Mouse (Mus musculus): Measurements from ENCODE around the gene Asrgl1. TPM values are rescaled to one million over a fixed set of nuclear protein-coding genes. Genes with fewer than 3 reads are reported as not detected.

Gene Asrgl1
- polyA plus RNA-seq, 1 experiment from 2014 or later, result 20.3 TPM

DNA sequence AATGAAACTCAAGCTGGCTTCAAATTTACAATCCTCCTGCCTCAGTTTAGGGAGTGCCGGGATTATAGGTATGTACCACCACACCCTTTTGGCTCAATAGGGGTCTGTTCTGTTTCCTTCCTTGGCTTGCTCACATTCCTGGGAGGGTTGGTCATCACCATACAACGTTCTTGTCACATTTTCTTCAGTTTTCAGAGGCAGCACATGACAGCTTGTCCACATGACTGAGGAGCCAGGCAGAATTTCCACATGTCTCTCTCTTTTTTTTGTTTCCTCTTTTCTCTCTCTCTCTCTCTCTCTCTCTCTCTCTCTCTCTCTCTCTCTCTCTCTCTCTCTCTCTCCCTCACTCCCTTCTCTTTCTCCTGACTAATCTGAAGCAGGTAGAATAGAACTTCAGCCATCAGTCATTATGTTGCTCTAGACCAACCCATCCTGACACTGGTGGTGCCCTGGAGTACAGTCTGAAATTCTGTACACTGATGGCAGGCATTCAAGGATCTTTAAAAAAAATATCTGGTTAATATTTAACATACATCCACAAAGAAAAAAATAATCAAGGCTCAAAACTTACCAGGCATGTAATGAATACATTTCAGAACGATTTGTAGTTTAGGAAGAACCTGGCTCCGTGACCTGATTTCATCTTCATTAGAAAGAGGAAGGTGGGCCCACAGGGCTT is 58.3 kb downstream of the Asrgl1 start:
- Histone ChIP-seq H3K9ac (no peak overlapping the region), H3K27me3 (replicated peaks) (no peaks in the 10 kb centered on the region), H3K4me2 (no peak overlapping the region), H3K9me3 (no peaks in the 10 kb centered on the region), H3K27ac (no peak overlapping the region), H3K36me3 (replicated peaks) (no peaks in the 10 kb centered on the region), H3K4me1 (no peaks in the 10 kb centered on the region), H3K4me3 (no peak overlapping the region)
- no peak for ATAC-seq (replicated peaks)
- 78% methylated on average over 4 of the region's 4 CpGs for WGBS

DNA sequence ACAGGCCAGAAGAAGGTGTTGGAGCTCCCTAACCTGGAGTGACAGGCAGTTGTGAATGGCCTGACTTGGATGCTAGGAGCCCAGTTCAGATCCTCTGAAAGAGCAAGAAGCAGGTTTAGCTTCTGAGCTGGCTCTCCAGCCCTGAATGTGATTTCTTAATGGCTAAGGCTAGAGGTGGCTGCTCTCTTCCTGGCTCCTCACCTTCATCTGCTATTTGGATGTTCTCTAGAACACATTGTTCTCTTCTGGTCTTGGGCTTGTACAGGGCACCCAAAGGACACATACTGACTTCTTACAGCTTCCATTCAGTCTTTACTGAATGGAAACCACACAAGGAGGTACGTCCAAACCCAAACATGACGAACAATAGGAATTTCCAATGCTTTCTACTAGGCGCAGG is 59.4 kb downstream of the Asrgl1 start:
- WGBS, result 88% methylated on average over 3 of the region's 3 CpGs
- ATAC-seq (replicated peaks), result no peak
- H3K9ac ChIP-seq, result no peak overlapping the region

DNA sequence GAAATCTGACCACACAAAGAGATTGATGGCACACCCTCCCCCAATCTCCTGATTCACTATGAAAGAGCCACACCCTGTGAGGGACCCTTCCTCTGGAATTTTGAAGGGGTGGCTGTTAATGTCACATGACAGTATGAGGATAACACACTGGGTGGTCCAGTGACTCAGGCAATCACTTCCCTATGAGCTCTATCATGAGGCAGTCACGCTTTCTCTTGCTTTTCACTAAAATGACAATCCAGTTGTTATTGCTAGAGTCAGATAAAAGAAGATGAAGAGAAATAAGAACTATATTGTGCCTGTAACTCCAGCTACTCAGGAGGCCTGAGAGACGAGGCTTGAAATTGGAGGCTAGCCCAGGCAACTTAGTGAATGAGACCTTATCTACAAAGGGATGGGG is 59.9 kb downstream of the Asrgl1 start:
- Histone ChIP-seq H3K4me3 (no peak overlapping the region), H3K4me1 (no peaks in the 10 kb centered on the region)
- 69% methylated on average over 2 of the region's 2 CpGs for WGBS

More for the DNA sequence above, 59.4 kb downstream of the Asrgl1 start:
- H3K9me3 ChIP-seq, result no peaks in the 10 kb centered on the region
- H3K27ac ChIP-seq, result no peak overlapping the region
- no peak overlapping the region for H3K4me3 ChIP-seq
- no peaks in the 10 kb centered on the region for H3K4me1 ChIP-seq
- H3K36me3 ChIP-seq (replicated peaks), result no peaks in the 10 kb centered on the region
- H3K4me2 ChIP-seq, result no peak overlapping the region
- H3K27me3 ChIP-seq (replicated peaks), result no peaks in the 10 kb centered on the region

DNA sequence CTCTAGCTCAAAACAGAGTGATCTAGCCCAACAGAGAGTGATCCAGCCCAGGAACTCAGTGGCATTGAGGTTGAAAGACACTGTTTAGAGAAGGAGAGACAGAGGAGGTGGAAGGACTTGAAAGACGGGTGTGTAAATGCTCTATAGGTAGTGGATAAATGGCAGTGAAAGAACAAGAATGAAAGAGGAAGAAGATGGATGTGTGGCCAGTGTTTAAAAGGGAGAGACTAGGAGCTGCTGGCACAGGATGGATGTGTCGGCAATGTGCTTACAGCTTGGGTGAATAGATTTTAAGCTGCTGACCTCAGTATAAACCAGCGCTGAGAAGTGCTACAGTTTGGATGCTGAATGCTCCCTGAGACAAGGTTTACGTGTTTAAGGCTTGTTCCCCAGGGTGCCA is 61.0 kb downstream of the Asrgl1 start:
- no peak for ATAC-seq (replicated peaks)

More for the DNA sequence above, 59.9 kb downstream of the Asrgl1 start:
- no peaks in the 10 kb centered on the region for H3K9me3 ChIP-seq
- H3K27ac ChIP-seq, result no peak overlapping the region
- H3K36me3 ChIP-seq (replicated peaks), result no peaks in the 10 kb centered on the region
- no peak overlapping the region for H3K4me2 ChIP-seq
- ATAC-seq (replicated peaks), result no peak
- no peak overlapping the region for H3K9ac ChIP-seq
- no peaks in the 10 kb centered on the region for H3K27me3 ChIP-seq (replicated peaks)

DNA sequence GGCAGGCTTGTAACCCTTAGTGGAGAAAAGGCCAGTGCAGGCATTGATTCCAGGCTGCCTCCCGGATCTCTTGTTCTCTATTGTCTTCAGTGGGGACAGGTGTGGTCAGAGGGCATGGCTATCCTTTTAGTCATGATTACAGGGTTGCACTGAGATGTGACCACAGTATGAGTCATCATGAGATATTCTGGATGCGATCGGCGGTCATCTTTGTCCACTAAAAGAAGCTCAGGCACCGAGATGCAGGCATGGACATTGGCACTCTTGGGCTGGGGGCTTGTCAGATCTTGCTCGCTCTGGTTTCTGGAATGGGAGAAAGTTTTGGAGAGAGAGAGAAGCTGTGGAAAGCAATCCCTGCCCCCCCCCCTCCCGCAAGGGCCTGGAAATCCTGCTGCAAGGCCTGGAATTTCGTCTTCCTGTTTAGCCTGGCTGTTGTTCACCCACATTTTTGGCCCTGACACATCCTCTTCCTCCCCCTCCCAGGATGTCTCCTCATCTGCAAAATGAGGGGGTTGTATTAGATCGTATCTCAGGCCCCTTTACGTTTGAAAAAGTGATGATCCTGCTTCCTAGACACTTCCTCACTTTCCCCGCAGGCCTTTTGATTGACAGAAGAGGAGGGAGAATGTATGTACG is 61.5 kb downstream of the Asrgl1 start:
- H3K9me3 ChIP-seq, result no peaks in the 10 kb centered on the region
- no peaks in the 10 kb centered on the region for H3K27me3 ChIP-seq (replicated peaks)
- H3K4me3 ChIP-seq, result no peak overlapping the region
- no peaks in the 10 kb centered on the region for H3K36me3 ChIP-seq (replicated peaks)
- 82% methylated on average over 12 of the region's 12 CpGs for WGBS
- no peak overlapping the region for H3K4me2 ChIP-seq
- no peak for ATAC-seq (replicated peaks)
- H3K27ac ChIP-seq, result no peak overlapping the region
- 0 out of 2 replicates have a peak, but pooled peaks cover 3% of the 10 kb centered on the region for H3K4me1 ChIP-seq
- no peak overlapping the region for H3K9ac ChIP-seq

More for the DNA sequence above, 61.0 kb downstream of the Asrgl1 start:
- Histone ChIP-seq H3K4me3 (no peak overlapping the region), H3K9me3 (no peaks in the 10 kb centered on the region), H3K4me2 (no peak overlapping the region), H3K36me3 (replicated peaks) (no peaks in the 10 kb centered on the region), H3K27me3 (replicated peaks) (no peaks in the 10 kb centered on the region), H3K4me1 (0 out of 2 replicates have a peak, but pooled peaks cover 3% of the 10 kb centered on the region), H3K27ac (no peak overlapping the region), H3K9ac (no peak overlapping the region)
- 72% methylated on average over 4 of the region's 4 CpGs for WGBS

DNA sequence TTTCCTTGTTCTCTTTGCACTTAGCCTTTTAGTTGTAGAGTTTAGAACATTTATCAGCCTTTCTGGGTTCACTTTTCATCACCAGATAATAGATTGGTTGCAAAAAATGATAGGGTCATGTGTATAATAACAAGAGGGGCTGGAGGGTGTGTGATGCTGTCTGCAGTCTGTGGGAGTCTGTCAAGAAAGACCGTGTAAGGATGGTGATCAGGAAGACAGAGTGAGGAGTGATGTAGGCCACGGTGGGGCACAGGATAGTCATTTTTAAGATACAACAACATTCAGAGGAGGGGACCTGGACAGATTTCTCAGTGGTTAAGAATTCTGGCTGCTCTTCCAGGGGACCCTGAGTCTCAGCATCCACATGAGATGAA is 63.3 kb downstream of the Asrgl1 start:
- H3K4me2 ChIP-seq, result no peak overlapping the region
- no peak for ATAC-seq (replicated peaks)
- no peak overlapping the region for H3K9ac ChIP-seq
- 0 out of 2 replicates have a peak, but pooled peaks cover 3% of the 10 kb centered on the region for H3K4me1 ChIP-seq
- no peaks in the 10 kb centered on the region for H3K36me3 ChIP-seq (replicated peaks)
- 85% methylated on average over 2 of the region's 2 CpGs for WGBS
- H3K9me3 ChIP-seq, result no peaks in the 10 kb centered on the region
- H3K27ac ChIP-seq, result no peak overlapping the region
- no peaks in the 10 kb centered on the region for H3K27me3 ChIP-seq (replicated peaks)
- H3K4me3 ChIP-seq, result no peak overlapping the region

DNA sequence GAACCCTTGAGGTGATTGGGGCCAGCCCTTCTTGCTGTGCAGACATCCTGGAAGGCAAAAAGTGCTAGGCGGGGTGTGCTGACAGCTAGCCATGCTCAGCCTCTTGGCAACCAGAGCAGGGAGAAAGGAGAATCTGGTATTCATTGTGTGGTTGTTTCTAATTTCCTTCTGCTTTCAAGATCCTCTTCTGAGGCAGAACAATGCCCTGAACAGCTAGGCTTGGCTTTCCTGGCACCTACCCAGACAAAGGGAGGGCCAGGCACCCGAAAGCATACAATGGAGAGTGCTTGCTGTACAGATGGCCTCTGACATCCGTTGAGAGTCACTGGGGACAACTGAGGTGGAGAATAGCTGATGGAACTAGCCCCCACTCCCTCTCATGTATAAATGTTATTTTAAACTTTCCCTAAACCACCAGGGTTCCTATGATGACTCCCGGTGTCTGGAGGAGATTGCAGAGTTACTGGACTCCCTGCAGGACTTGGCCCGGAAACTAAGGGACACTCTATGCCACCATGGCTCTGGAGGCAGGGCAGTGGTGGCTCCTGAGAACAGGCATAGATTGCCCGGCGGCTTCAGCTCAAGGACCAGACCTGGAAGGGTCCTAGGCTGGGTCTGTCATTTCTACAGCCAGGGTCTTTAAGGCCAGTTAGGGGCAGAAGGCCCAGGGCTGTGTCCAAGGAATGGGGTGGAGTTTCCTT is 63.8 kb downstream of the Asrgl1 start:
- no peaks in the 10 kb centered on the region for H3K9me3 ChIP-seq
- no peak overlapping the region for H3K27ac ChIP-seq
- no peak overlapping the region for H3K4me2 ChIP-seq
- no peak for ATAC-seq (replicated peaks)
- H3K36me3 ChIP-seq (replicated peaks), result no peaks in the 10 kb centered on the region
- H3K9ac ChIP-seq, result no peak overlapping the region
- no peaks in the 10 kb centered on the region for H3K27me3 ChIP-seq (replicated peaks)
- 51% methylated on average over 7 of the region's 7 CpGs for WGBS
- no peak overlapping the region for H3K4me3 ChIP-seq
- peaks cover 3% of the 10 kb centered on the region for H3K4me1 ChIP-seq

DNA sequence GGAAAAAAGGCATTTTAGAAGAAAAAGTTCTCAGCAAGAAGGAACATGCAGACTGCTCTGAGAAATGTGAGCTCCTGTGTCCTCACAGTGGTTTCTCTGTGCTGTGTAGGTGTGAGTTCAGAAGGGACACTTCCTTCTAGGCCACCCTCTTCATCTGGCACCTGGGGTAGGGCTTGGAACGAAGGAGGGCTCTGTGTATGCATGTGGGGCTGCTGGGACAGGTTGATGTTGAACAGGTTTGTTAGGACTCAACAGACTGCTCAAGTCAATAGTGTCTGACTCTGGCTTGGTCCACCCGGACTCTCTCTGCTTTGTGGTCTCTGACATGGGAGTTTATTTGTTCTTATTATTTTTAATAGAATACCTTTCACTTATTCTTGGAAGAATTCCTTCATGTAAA is 65.1 kb downstream of the Asrgl1 start:
- ATAC-seq (replicated peaks), result no peak
- Histone ChIP-seq H3K4me2 (no peak overlapping the region), H3K27me3 (replicated peaks) (no peaks in the 10 kb centered on the region), H3K4me1 (peaks cover 15% of the 10 kb centered on the region), H3K9me3 (no peaks in the 10 kb centered on the region), H3K36me3 (replicated peaks) (no peaks in the 10 kb centered on the region), H3K9ac (no peak overlapping the region), H3K27ac (no peak overlapping the region), H3K4me3 (no peak overlapping the region)
- WGBS, result 92% methylated on average over 2 of the region's 2 CpGs

DNA sequence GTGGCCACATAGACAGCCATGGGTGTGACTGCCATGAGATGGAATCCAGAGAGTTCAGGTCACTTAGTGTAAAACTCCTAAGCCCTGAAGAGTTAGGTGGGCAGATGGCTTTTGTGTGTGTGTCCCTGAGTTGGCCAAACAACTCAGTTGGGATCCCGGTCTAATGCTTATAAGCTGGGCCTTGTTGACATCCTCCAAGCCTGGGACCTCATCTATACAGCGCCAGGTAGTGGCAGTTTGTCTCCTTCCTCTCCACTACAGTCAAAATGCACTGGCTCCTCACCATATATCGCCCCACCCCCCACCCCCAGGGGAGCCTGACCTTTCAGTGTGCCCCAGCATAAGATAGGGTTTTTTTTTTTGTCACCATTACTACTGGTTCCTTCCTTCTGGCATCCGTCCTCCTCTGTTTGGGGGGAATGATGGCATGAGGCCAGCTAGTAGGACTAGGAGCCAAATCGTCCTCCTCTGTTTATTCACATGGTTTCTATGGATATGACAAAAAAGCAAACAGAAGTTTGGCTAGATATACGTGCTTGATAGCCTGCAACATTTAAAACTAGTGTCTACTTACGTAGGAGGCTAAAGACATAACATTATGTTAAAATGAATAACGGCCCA is 65.6 kb downstream of the Asrgl1 start:
- Histone ChIP-seq H3K4me2 (no peak overlapping the region), H3K27ac (no peak overlapping the region), H3K9ac (no peak overlapping the region), H3K4me3 (no peak overlapping the region), H3K27me3 (replicated peaks) (no peaks in the 10 kb centered on the region), H3K36me3 (replicated peaks) (no peaks in the 10 kb centered on the region), H3K9me3 (no peaks in the 10 kb centered on the region), H3K4me1 (peaks cover 15% of the 10 kb centered on the region)
- no peak for ATAC-seq (replicated peaks)
- 68% methylated on average over 8 of the region's 8 CpGs for WGBS

DNA sequence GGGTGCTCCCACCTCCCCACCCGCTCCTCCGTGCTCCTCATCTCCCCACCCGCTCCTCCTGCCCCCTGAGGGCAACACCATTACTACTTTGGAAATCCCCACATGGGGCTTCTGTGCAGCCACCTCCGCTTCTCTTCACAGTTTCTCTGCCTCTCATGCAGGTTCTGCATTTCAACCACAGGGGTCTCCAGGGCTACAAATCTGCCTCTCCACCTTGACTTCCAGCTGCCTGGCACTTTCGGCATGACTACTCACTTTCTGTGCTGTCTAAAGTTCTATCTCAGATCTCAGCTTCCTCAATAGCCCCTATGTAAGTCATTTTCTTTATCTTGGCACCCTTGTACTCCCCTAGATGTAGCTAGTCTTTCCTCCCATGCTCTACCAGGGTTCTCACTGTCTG is 68.1 kb downstream of the Asrgl1 start:
- H3K27me3 ChIP-seq (replicated peaks), result no peaks in the 10 kb centered on the region
- H3K4me2 ChIP-seq, result no peak overlapping the region
- no peak overlapping the region for H3K4me3 ChIP-seq
- no peak overlapping the region for H3K9ac ChIP-seq
- peaks cover 15% of the 10 kb centered on the region for H3K4me1 ChIP-seq
- ATAC-seq (replicated peaks), result no peak
- no peaks in the 10 kb centered on the region for H3K9me3 ChIP-seq
- H3K27ac ChIP-seq, result no peak overlapping the region
- no peaks in the 10 kb centered on the region for H3K36me3 ChIP-seq (replicated peaks)
- WGBS, result 86% methylated on average over 5 of the region's 5 CpGs

DNA sequence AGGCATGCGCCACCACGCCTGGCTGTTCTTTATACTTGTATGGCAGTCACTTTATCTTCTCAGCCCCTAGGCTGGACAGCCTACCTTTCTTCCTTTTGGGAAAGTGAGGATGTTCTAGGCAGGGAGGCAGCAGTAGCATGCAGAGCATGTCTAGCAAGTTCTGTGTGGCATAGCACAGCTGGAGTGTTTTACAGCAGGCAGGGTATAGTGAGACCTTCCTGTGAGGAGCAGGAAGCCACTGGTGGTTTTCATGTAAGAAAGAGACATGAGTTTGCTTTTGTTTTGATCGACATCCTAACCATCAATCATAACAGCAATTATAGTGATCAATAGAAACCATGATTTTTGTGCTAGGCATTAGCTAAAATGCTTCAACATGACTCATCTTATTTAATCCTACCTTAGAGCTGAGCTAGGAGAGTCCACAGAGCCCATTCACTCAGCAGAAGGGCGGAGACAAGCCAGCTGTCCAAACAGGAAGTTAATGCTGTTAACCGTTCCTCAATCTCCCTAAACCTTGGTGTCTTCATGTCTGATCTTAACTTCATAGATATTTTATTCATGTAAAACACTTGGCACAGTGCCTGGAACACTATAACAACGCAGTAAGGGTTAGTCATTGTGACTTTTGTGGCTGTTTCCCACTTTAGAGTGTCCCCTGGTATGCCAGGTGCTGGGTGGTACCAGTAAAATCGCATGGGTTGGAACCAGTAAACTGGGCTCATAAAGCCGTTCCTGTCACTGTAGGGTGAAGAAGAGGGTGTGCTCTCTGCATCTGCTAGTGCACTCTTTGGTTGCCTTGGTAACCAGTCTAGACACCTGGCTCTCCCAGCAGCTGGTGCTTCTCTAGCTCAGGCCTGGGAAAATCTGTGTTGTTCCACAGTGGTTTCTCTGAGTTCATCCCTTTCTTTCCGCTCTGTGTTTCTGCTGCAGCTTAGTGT is 69.5 kb downstream of the Asrgl1 start:
- ATAC-seq (replicated peaks), result peak; percentile 93
- Histone ChIP-seq H3K27ac (peak overlapping the region; percentile 67), H3K27me3 (replicated peaks) (no peaks in the 10 kb centered on the region), H3K4me1 (peaks cover 15% of the 10 kb centered on the region), H3K4me2 (no peak overlapping the region), H3K4me3 (no peak overlapping the region), H3K9me3 (no peaks in the 10 kb centered on the region), H3K36me3 (replicated peaks) (no peaks in the 10 kb centered on the region), H3K9ac (no peak overlapping the region)
- 64% methylated on average over 9 of the region's 9 CpGs for WGBS

Data from midbrain, embryonic 15.5 days (tissue).